29 mouse cellular contexts compared by ENCODE assay signal in the genomic region with DNA sequence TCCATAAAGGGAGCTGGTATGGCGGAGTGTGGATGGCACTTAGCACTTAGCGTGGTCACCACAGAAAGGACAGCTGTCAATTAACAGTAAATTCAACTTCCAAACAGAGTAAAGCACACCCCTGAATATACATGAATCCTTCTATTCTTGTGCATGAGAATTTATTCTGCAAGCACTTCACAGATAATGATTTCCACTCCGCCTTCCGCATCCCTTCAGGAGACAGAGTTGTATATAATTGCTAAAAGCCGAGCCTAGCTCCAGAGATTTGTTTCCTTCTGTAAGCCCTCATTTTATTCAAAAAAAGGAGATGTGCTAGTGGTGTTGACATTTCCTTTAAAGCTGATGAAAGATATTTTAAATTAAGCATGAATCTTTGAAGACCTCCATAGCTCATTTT.
A peak's percentile ranks its signal among the peaks of the same experiment; 100 is the strongest.
DNase-seq lines count a peak whose midpoint lies in the region; ATAC-seq lines count a peak whose summit lies in the region.
"Had no signal": no experiment of that assay in that cellular context is flagged by ENCODE, and none has a peak within 500 bp of the region (broad histone marks: within the 10 kb centered on the region; RNA-seq: fewer than 3 reads in every experiment).

No protein-coding gene starts in this region.

- H3K4me3 ChIP-seq in forebrain, embryonic 13.5 days: no peak overlapping the region
- H3K4me3 ChIP-seq in forebrain, embryonic 10.5 days: no peak overlapping the region
- no peak overlapping the region for H3K4me3 ChIP-seq in neural tube, embryonic 13.5 days
- no peak overlapping the region for H3K4me3 ChIP-seq in midbrain, embryonic 16.5 days (ENCODE audit: low read depth, low read length)
- H3K4me3 ChIP-seq: embryonic facial prominence, embryonic 13.5 days; erythroblast, embryonic 14.5 days; heart, embryonic 10.5 days; heart, embryonic 15.5 days; hindbrain, embryonic 12.5 days; limb, embryonic 12.5 days; liver, embryonic 15.5 days; myocyte had no signal

- H3K9ac ChIP-seq in forebrain, embryonic 13.5 days: no peak overlapping the region
- no peak overlapping the region for H3K9ac ChIP-seq in neural tube, embryonic 13.5 days
- no peak overlapping the region for H3K9ac ChIP-seq in midbrain, embryonic 16.5 days (ENCODE audit: low read depth, low read length)
- H3K9ac ChIP-seq: embryonic facial prominence, embryonic 13.5 days; heart, embryonic 15.5 days; hindbrain, embryonic 12.5 days; limb, embryonic 12.5 days; liver, embryonic 15.5 days; lung, embryonic 14.5 days had no signal

- no peaks in the 10 kb centered on the region for H3K36me3 ChIP-seq in forebrain, embryonic 13.5 days (ENCODE audit: poor library complexity, severe bottlenecking)
- no peaks in the 10 kb centered on the region for H3K36me3 ChIP-seq in forebrain, embryonic 10.5 days (replicated peaks)
- H3K36me3 ChIP-seq in neural tube, embryonic 13.5 days: no peaks in the 10 kb centered on the region
- H3K36me3 ChIP-seq in midbrain, embryonic 16.5 days (ENCODE audit: control insufficient read depth, insufficient read depth, low read length): no peaks in the 10 kb centered on the region
- H3K36me3 ChIP-seq: embryonic facial prominence, embryonic 13.5 days; heart, embryonic 10.5 days; heart, embryonic 15.5 days; hindbrain, embryonic 12.5 days; limb, embryonic 12.5 days; liver, embryonic 15.5 days had no signal

- no peak for DNase-seq in forebrain, embryonic 10.5 days (ENCODE audit: extremely low spot score, low spot score)
- no peak for DNase-seq in neural tube, embryonic 10.5 days (ENCODE audit: extremely low spot score, low spot score)
- no peak for DNase-seq in ovary, postnatal 36 days (ENCODE audit: low spot score)
- no peak for DNase-seq in thymus, postnatal 25 days
- DNase-seq: adrenal gland, postnatal 14 days; cerebellum, adult 18-20 months; cerebellum, postnatal 10 days; gastrocnemius, postnatal 25 days; heart, adult 11 months; kidney, adult 11 months; kidney, postnatal 25 days; lung, embryonic 14.5 days; lung, postnatal 14 days; right cerebral cortex, postnatal 25 days; spleen, adult 18-20 months; thymus, postnatal 14 days had no signal

- no peak for ATAC-seq in forebrain, embryonic 13.5 days
- ATAC-seq in neural tube, embryonic 13.5 days (ENCODE audit: low read depth): no peak
- ATAC-seq in midbrain, embryonic 16.5 days: peak; percentile 21; the same call in 1 of the 2 replicates
- ATAC-seq: inflammation-experienced regulatory T-cells, adult 6 months; Patski had no signal

- H3K27ac ChIP-seq in forebrain, embryonic 13.5 days: peak overlapping the region; percentile 65
- H3K27ac ChIP-seq in forebrain, embryonic 10.5 days: no peak overlapping the region
- H3K27ac ChIP-seq in neural tube, embryonic 13.5 days (replicated peaks): peak overlapping the region; percentile 19; the same call in 1 of the 2 replicates
- peak overlapping the region; percentile 64 for H3K27ac ChIP-seq in midbrain, embryonic 16.5 days (ENCODE audit: low read length)
- H3K27ac ChIP-seq: embryonic facial prominence, embryonic 13.5 days; heart, embryonic 10.5 days; heart, embryonic 15.5 days; hindbrain, embryonic 12.5 days; limb, embryonic 12.5 days; liver, embryonic 15.5 days had no signal

- no peaks in the 10 kb centered on the region for H3K27me3 ChIP-seq in forebrain, embryonic 13.5 days
- no peaks in the 10 kb centered on the region for H3K27me3 ChIP-seq in forebrain, embryonic 10.5 days (ENCODE audit: poor library complexity, severe bottlenecking)
- no peaks in the 10 kb centered on the region for H3K27me3 ChIP-seq in neural tube, embryonic 13.5 days
- H3K27me3 ChIP-seq in midbrain, embryonic 16.5 days (ENCODE audit: control insufficient read depth, insufficient read depth, low read depth, low read length): no peaks in the 10 kb centered on the region
- H3K27me3 ChIP-seq: embryonic facial prominence, embryonic 13.5 days; hindbrain, embryonic 12.5 days; limb, embryonic 12.5 days; liver, embryonic 15.5 days; Patski had no signal

- peaks cover 88% of the 10 kb centered on the region for H3K4me1 ChIP-seq in forebrain, embryonic 13.5 days
- peaks cover 54% of the 10 kb centered on the region for H3K4me1 ChIP-seq in forebrain, embryonic 10.5 days
- H3K4me1 ChIP-seq in neural tube, embryonic 13.5 days (replicated peaks): peaks cover 96% of the 10 kb centered on the region
- H3K4me1 ChIP-seq in midbrain, embryonic 16.5 days (ENCODE audit: control insufficient read depth, insufficient read depth, low read length): peaks cover 75% of the 10 kb centered on the region
- H3K4me1 ChIP-seq: liver, embryonic 15.5 days had no signal

- H3K4me2 ChIP-seq in forebrain, embryonic 13.5 days: no peak overlapping the region
- H3K4me2 ChIP-seq in neural tube, embryonic 13.5 days: no peak overlapping the region
- peak overlapping the region; percentile 8; the same call in 1 of the 2 replicates for H3K4me2 ChIP-seq in midbrain, embryonic 16.5 days (ENCODE audit: low read length)
- H3K4me2 ChIP-seq: embryonic facial prominence, embryonic 13.5 days; heart, embryonic 15.5 days; hindbrain, embryonic 12.5 days; limb, embryonic 12.5 days; liver, embryonic 15.5 days; lung, embryonic 14.5 days had no signal

- WGBS in forebrain, embryonic 13.5 days: 51% methylated on average over 5 of the region's 5 CpGs
- 91% methylated on average over 5 of the region's 5 CpGs for WGBS in forebrain, embryonic 10.5 days
- 54% methylated on average over 5 of the region's 5 CpGs for WGBS in neural tube, embryonic 13.5 days
- 45% methylated on average over 5 of the region's 5 CpGs for WGBS in midbrain, embryonic 16.5 days

- H3K9me3 ChIP-seq in forebrain, embryonic 13.5 days (replicated peaks): no peaks in the 10 kb centered on the region
- no peaks in the 10 kb centered on the region for H3K9me3 ChIP-seq in forebrain, embryonic 10.5 days
- no peaks in the 10 kb centered on the region for H3K9me3 ChIP-seq in neural tube, embryonic 13.5 days
- H3K9me3 ChIP-seq in midbrain, embryonic 16.5 days (replicated peaks; ENCODE audit: control insufficient read depth, low read length, poor library complexity, severe bottlenecking): no peaks in the 10 kb centered on the region
- H3K9me3 ChIP-seq: embryonic facial prominence, embryonic 13.5 days; heart, embryonic 10.5 days; heart, embryonic 15.5 days; hindbrain, embryonic 12.5 days; limb, embryonic 12.5 days; liver, embryonic 15.5 days had no signal
